Mouse (Mus musculus) lung, postnatal 0 days (tissue): Measurements from ENCODE around the gene Txndc11.
A peak's percentile ranks its signal among the peaks of the same experiment; 100 is the strongest.

ENCODE experiments used
- CTCF ChIP-seq: IDR thresholded peaks from 2 replicates; pipeline ENCODE4 v1.5.1; 2016; ENCODE audit warnings: antibody characterized with exemption, mild to moderate bottlenecking
- EP300 ChIP-seq: IDR thresholded peaks from 2 replicates; pipeline ENCODE4 v1.6.1; 2016; ENCODE audit warnings: antibody characterized with exemption, mild to moderate bottlenecking, control low read depth

- TF ChIP-seq EP300 (no peak), CTCF (peak; percentile 100)
Measured at GRCm38 (mm10) chr16:11034193-11034803, 100.2 kb downstream of the Txndc11 start.
